Mouse (Mus musculus): ENCODE results near the gene Ccr4.

DNA sequence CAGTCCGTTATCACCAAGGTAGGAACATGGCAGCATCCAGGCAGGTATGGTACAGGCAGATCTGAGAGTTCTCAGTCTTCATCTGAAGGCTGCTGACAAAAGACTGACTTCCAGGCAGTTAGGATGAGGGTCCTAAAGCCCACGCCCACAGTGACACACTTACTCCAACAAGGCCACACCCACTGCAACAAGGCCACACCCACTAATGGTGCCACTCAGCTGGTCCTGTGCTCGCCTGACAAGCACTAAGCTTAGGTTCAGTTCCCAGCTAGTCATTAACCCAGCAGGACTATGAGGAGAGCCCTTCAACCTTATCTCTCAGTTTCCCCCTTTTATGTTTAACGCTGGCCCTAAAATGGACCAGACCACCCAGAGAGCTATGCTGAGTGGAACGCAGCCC is 56.0 kb downstream of the Ccr4 start:
- TF ChIP-seq CTCF (IDR thresholded peaks at IDR 0.05; ENCODE audit: extremely low read depth, insufficient read length, insufficient replicate concordance, low read depth, low read length) (no peak), POLR2A (IDR thresholded peaks at IDR 0.05; ENCODE audit: low read depth, low read length) (no peak)
